Mouse (Mus musculus): Measurements from ENCODE around the gene Foxn3. TPM values are rescaled to one million over a fixed set of nuclear protein-coding genes. Genes with fewer than 3 reads are reported as not detected.

The Foxn3 gene
- polyA plus RNA-seq, 1 experiment from 2014 or later = 69.1 TPM

- no peak overlapping the region for H3K4me2 ChIP-seq
- H3K27me3 ChIP-seq (ENCODE audit: insufficient read depth, low read length) = no peaks in the 10 kb centered on the region
- no peak for TF ChIP-seq CTCF (IDR thresholded peaks at IDR 0.05; ENCODE audit: low read depth)
- no peaks in the 10 kb centered on the region for H3K36me3 ChIP-seq (ENCODE audit: insufficient read depth)
- no peak overlapping the region for H3K9ac ChIP-seq
- 84% methylated on average over 5 of the region's 5 CpGs for WGBS
- H3K4me1 ChIP-seq (ENCODE audit: insufficient read depth) = peaks cover 8% of the 10 kb centered on the region; the same call in 1 of the 2 replicates
- DNase-seq (no peak), ATAC-seq (ENCODE audit: insufficient read depth) (no peak)
- no peak overlapping the region for H3K4me3 ChIP-seq (ENCODE audit: low read depth, low read length)
- no peaks in the 10 kb centered on the region for H3K9me3 ChIP-seq (ENCODE audit: low read depth, low read length)
- no peak overlapping the region for H3K27ac ChIP-seq (ENCODE audit: low read depth)
Observed at GRCm38 (mm10) chr12:99466426-99466825, 97.0 kb downstream of the Foxn3 start.

GRCm38 (mm10) chr12:99464291-99464690, 99.1 kb downstream of the Foxn3 start:
- 58% methylated on average over 5 of the region's 5 CpGs for WGBS
- H3K27me3 ChIP-seq (ENCODE audit: insufficient read depth, low read length) = no peaks in the 10 kb centered on the region
- no peak overlapping the region for H3K9ac ChIP-seq
- no peak for TF ChIP-seq CTCF (IDR thresholded peaks at IDR 0.05; ENCODE audit: low read depth)
- H3K4me1 ChIP-seq (ENCODE audit: insufficient read depth) = peaks cover 8% of the 10 kb centered on the region; the same call in 1 of the 2 replicates
- no peak overlapping the region for H3K4me3 ChIP-seq (ENCODE audit: low read depth, low read length)
- no peaks in the 10 kb centered on the region for H3K9me3 ChIP-seq (ENCODE audit: low read depth, low read length)
- H3K4me2 ChIP-seq = no peak overlapping the region
- no peak for DNase-seq
- no peak for ATAC-seq (ENCODE audit: insufficient read depth)
- no peak overlapping the region for H3K27ac ChIP-seq (ENCODE audit: low read depth)
- no peaks in the 10 kb centered on the region for H3K36me3 ChIP-seq (ENCODE audit: insufficient read depth)

- Histone ChIP-seq H3K4me1 (ENCODE audit: insufficient read depth) (peaks cover 3% of the 10 kb centered on the region; the same call in 1 of the 2 replicates), H3K36me3 (ENCODE audit: insufficient read depth) (no peaks in the 10 kb centered on the region), H3K4me3 (ENCODE audit: low read depth, low read length) (no peak overlapping the region), H3K9me3 (ENCODE audit: low read depth, low read length) (no peaks in the 10 kb centered on the region), H3K27ac (ENCODE audit: low read depth) (no peak overlapping the region), H3K9ac (no peak overlapping the region), H3K27me3 (ENCODE audit: insufficient read depth, low read length) (no peaks in the 10 kb centered on the region), H3K4me2 (no peak overlapping the region)
- ATAC-seq (ENCODE audit: insufficient read depth) = no peak
- DNase-seq = no peak
- 89% methylated on average over 1 of the region's 1 CpGs for WGBS
- TF ChIP-seq CTCF (IDR thresholded peaks at IDR 0.05; ENCODE audit: low read depth) = no peak
Observed at GRCm38 (mm10) chr12:99462846-99463245, 100.5 kb downstream of the Foxn3 start.

- no peak overlapping the region for H3K27ac ChIP-seq (ENCODE audit: low read depth)
- no peaks in the 10 kb centered on the region for H3K27me3 ChIP-seq (ENCODE audit: insufficient read depth, low read length)
Observed at GRCm38 (mm10) chr12:99462302-99462701, 101.1 kb downstream of the Foxn3 start.

GRCm38 (mm10) chr12:99457521-99458205, 105.7 kb downstream of the Foxn3 start:
- H3K27ac ChIP-seq (ENCODE audit: low read depth) = no peak overlapping the region
- no peaks in the 10 kb centered on the region for H3K9me3 ChIP-seq (ENCODE audit: low read depth, low read length)
- ATAC-seq (ENCODE audit: insufficient read depth) = peak; percentile 67; the same call in 1 of the 2 replicates
- no peaks in the 10 kb centered on the region for H3K36me3 ChIP-seq (ENCODE audit: insufficient read depth)
- no peak overlapping the region for H3K4me2 ChIP-seq
- TF ChIP-seq CTCF (IDR thresholded peaks at IDR 0.05; ENCODE audit: low read depth) = no peak
- no peak overlapping the region for H3K4me3 ChIP-seq (ENCODE audit: low read depth, low read length)
- 0 out of 2 replicates have a peak, but pooled peaks cover 3% of the 10 kb centered on the region for H3K4me1 ChIP-seq (ENCODE audit: insufficient read depth)
- H3K27me3 ChIP-seq (ENCODE audit: insufficient read depth, low read length) = no peaks in the 10 kb centered on the region
- 36% methylated on average over 10 of the region's 10 CpGs for WGBS
- peak; percentile 43 for DNase-seq
- no peak overlapping the region for H3K9ac ChIP-seq

More at GRCm38 (mm10) chr12:99462302-99462701, 101.1 kb downstream of the Foxn3 start:
- Histone ChIP-seq H3K9ac (no peak overlapping the region), H3K4me1 (ENCODE audit: insufficient read depth) (no peaks in the 10 kb centered on the region), H3K9me3 (ENCODE audit: low read depth, low read length) (no peaks in the 10 kb centered on the region), H3K4me2 (no peak overlapping the region), H3K4me3 (ENCODE audit: low read depth, low read length) (no peak overlapping the region), H3K36me3 (ENCODE audit: insufficient read depth) (no peaks in the 10 kb centered on the region)
- DNase-seq = no peak
- no peak for TF ChIP-seq CTCF (IDR thresholded peaks at IDR 0.05; ENCODE audit: low read depth)
- ATAC-seq (ENCODE audit: insufficient read depth) = no peak

- Histone ChIP-seq H3K4me2 (no peak overlapping the region), H3K4me1 (ENCODE audit: insufficient read depth) (0 out of 2 replicates have a peak, but pooled peaks cover 3% of the 10 kb centered on the region), H3K9ac (no peak overlapping the region), H3K36me3 (ENCODE audit: insufficient read depth) (no peaks in the 10 kb centered on the region), H3K9me3 (ENCODE audit: low read depth, low read length) (no peaks in the 10 kb centered on the region), H3K27me3 (ENCODE audit: insufficient read depth, low read length) (no peaks in the 10 kb centered on the region), H3K27ac (ENCODE audit: low read depth) (no peak overlapping the region), H3K4me3 (ENCODE audit: low read depth, low read length) (no peak overlapping the region)
- ATAC-seq (ENCODE audit: insufficient read depth) (no peak), DNase-seq (no peak)
- WGBS = 89% methylated on average over 8 of the region's 8 CpGs
- TF ChIP-seq CTCF (IDR thresholded peaks at IDR 0.05; ENCODE audit: low read depth) = no peak
Observed at GRCm38 (mm10) chr12:99455580-99455979, 107.8 kb downstream of the Foxn3 start.

- Histone ChIP-seq H3K27ac (ENCODE audit: low read depth) (no peak overlapping the region), H3K4me1 (ENCODE audit: insufficient read depth) (0 out of 2 replicates have a peak, but pooled peaks cover 3% of the 10 kb centered on the region), H3K9ac (no peak overlapping the region), H3K27me3 (ENCODE audit: insufficient read depth, low read length) (no peaks in the 10 kb centered on the region), H3K4me2 (no peak overlapping the region), H3K4me3 (ENCODE audit: low read depth, low read length) (no peak overlapping the region), H3K9me3 (ENCODE audit: low read depth, low read length) (no peaks in the 10 kb centered on the region), H3K36me3 (ENCODE audit: insufficient read depth) (no peaks in the 10 kb centered on the region)
- TF ChIP-seq CTCF (IDR thresholded peaks at IDR 0.05; ENCODE audit: low read depth) = no peak
- ATAC-seq (ENCODE audit: insufficient read depth) (no peak), DNase-seq (no peak)
- WGBS = 70% methylated on average over 9 of the region's 9 CpGs
Observed at GRCm38 (mm10) chr12:99454394-99454793, 109.0 kb downstream of the Foxn3 start.
